ENCODE assay signal across 15 mouse cellular contexts in genomic region chr8:116435268-116435980, GRCm38 (mm10).
DNase-seq lines count a peak whose midpoint lies in the region; TF ChIP-seq lines count a peak whose summit lies in the region.
"Had no signal": no experiment of that assay in that cellular context is flagged by ENCODE, and none has a peak within 500 bp of the region (broad histone marks: within the 10 kb centered on the region; RNA-seq: fewer than 3 reads in every experiment).

No protein-coding gene starts in this region.

- H3K27ac ChIP-seq in heart, embryonic 10.5 days = no peak overlapping the region
- H3K27ac ChIP-seq: hindbrain, embryonic 12.5 days; layer of hippocampus, adult 2 months; liver, embryonic 14.5 days; neural tube, embryonic 12.5 days had no signal

- H3K4me1 ChIP-seq in heart, embryonic 10.5 days = no peaks in the 10 kb centered on the region

- no peaks in the 10 kb centered on the region for H3K36me3 ChIP-seq in heart, embryonic 10.5 days
- H3K36me3 ChIP-seq: hindbrain, embryonic 12.5 days; neural tube, embryonic 12.5 days had no signal

- peak; percentile 52 for DNase-seq in heart, adult 11 months
- DNase-seq in heart, embryonic 10.5 days (ENCODE audit: low spot score) = no peak
- DNase-seq in brain, embryonic 14.5 days (ENCODE audit: low read depth) = peak; percentile 17
- peak; percentile 60 to 65 for DNase-seq in kidney, adult 8-10 months
- peak; percentile 56 to 86 for DNase-seq in kidney, postnatal 25 days
- DNase-seq in gastrocnemius, postnatal 10 days = no peak
- no peak for DNase-seq in urinary bladder, adult 2 months (ENCODE audit: low spot score)
- DNase-seq: B cell, adult 2 months; cerebellum, postnatal 25 days; gastrocnemius, postnatal 14 days; thymus, postnatal 4 days had no signal

- no peak for TF ChIP-seq POLR2A in brain, embryonic 14.5 days (IDR thresholded peaks at IDR 0.05; ENCODE audit: borderline replicate concordance, extremely low read depth, insufficient read depth, insufficient read length, poor library complexity, severe bottlenecking)

- H3K27me3 ChIP-seq in heart, embryonic 10.5 days (ENCODE audit: insufficient read depth, poor library complexity, severe bottlenecking) = peaks cover 14% of the 10 kb centered on the region; the same call in 1 of the 2 replicates
- H3K27me3 ChIP-seq: neural tube, embryonic 12.5 days had no signal

- no peak overlapping the region for H3K4me3 ChIP-seq in heart, embryonic 10.5 days
- H3K4me3 ChIP-seq: hindbrain, embryonic 12.5 days; layer of hippocampus, adult 2 months; neural tube, embryonic 12.5 days had no signal

- WGBS in heart, embryonic 10.5 days = 60% methylated on average over 15 of the region's 15 CpGs

- H3K9me3 ChIP-seq in heart, embryonic 10.5 days = no peaks in the 10 kb centered on the region
- H3K9me3 ChIP-seq: hindbrain, embryonic 12.5 days; neural tube, embryonic 12.5 days had no signal

- no peak for TF ChIP-seq CTCF in brain, embryonic 14.5 days (IDR thresholded peaks at IDR 0.05; ENCODE audit: borderline replicate concordance, extremely low read depth, insufficient read depth, insufficient read length)

Comparison
In these comparisons a context has a peak if more than half of its experiments do, and no peak if none do; other contexts are left out.
1. DNase-seq: peak in heart, adult 11 months (single experiment), brain, embryonic 14.5 days (single experiment), kidney, adult 8-10 months (2 of 2) and kidney, postnatal 25 days (2 of 2); none in heart, embryonic 10.5 days (single experiment), gastrocnemius, postnatal 10 days (single experiment) and urinary bladder, adult 2 months (single experiment).